Mouse (Mus musculus) large intestine, adult 2 months (tissue): ENCODE results near the gene Gnpat. TPM values are rescaled to one million over a fixed set of nuclear protein-coding genes. Genes with fewer than 3 reads are reported as not detected.

Source experiments
- DNase-seq: peaks from one replicate; pipeline ENCODE4 v3.0.0-alpha.2; 2012; ENCODE audit warnings: low read depth, low spot score
- WGBS: fragments of 180-500 bp; shearing (Covaris S2); methylation state at CpG from one replicate; pipeline ENCODE4 v1.1.7; 2018; 5-methylcytosine and 5-hydroxymethylcytosine counted together
- polyA plus RNA-seq: library from polyadenylated mRNA; depleted of rRNA; stranded (reverse); fragments of >200 nt; gene quantifications from 2 replicates; pipeline ENCODE4 v1.2.3, GENCODE M21; 2012; rRNA removed

Gene Gnpat
- polyA plus RNA-seq, 1 experiment, result 37.8 TPM

GRCm38 (mm10) chr8:124930086-124930485, 67.3 kb downstream of the Gnpat start:
- DNase-seq, result no peak
- 82% methylated on average over 13 of the region's 13 CpGs for WGBS

DNA sequence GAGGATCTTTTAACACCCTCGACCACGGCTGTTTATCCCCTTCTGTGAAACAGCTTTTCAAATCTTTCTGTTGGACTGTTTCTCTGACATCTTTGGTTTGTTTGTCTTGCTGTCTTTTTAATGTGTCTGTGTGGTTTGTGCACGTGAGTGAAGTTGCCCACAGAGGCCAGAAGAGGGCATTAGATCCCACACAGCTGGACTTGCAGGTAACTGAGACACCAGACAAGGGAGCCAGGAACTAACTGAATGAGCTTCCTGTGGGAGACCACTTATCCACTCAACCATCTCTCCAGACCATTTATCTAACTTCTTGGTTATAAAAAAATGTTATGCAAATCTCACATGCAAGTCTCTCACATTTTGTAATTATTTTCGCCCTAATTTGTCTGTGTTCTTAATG, 67.8 kb downstream of the Gnpat start:
- no peak for DNase-seq
- WGBS, result 89% methylated on average over 4 of the region's 4 CpGs

GRCm38 (mm10) chr8:124932435-124932834, 69.6 kb downstream of the Gnpat start:
- DNase-seq, result no peak
- WGBS, result 51% methylated on average over 3 of the region's 3 CpGs

DNA sequence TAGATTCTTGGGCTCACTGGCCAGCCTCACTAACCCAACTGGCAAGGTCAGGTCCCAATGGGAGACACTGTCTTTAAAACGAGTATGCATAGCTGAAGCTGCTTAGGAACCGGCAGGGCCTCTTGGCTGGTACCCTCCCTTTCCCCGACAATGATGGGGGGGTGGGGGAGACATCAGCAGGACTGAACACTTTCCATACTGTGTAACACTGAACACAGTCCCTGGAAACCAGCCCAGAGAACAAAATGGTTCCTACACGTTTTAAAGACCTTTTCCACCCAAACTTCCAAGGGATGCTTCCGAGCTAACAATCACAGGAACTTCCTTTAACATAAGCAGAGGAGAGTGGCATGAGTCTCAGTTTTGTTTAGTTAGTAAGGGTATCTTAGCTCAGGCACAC, 72.3 kb downstream of the Gnpat start:
- 82% methylated on average over 5 of the region's 5 CpGs for WGBS
- DNase-seq, result no peak

DNA sequence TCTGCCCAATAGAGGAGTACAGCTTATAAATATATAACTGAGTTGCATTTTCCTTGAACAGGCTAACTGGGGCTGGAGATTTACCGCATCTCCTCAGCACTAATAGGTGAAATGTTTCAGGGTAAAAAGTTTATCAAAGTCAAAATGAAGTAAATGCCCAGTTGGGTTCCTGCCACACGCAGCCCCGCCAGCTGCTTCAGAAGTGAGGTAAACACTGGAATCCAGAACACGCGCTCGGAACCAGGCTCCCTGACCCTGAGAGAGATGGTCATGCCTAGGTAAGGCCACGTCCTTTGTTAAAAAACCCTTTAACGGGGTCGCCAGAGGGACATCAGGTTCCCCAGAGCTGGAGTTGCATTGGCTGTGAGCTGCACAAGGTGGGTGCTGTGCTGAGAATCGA, 73.9 kb downstream of the Gnpat start:
- no peak for DNase-seq
- WGBS, result 92% methylated on average over 10 of the region's 10 CpGs

- WGBS, result 90% methylated on average over 4 of the region's 4 CpGs
- no peak for DNase-seq
Observed at GRCm38 (mm10) chr8:124937293-124937692, 74.5 kb downstream of the Gnpat start.

Other genes starting within 250 kb of the Gnpat start
- gene 2310022B05Rik, start 199.7 kb upstream of the Gnpat start, polyA plus RNA-seq, result 23.0 and 25.1 TPM in 2 replicates
- gene Ttc13, start 141.1 kb upstream of the Gnpat start, polyA plus RNA-seq, result 13.6 and 20.4 TPM in 2 replicates
- 9.1 and 9.8 TPM in 2 replicates for gene Arv1, start 140.9 kb upstream of the Gnpat start, polyA plus RNA-seq
- 0.91 and 1.5 TPM in 2 replicates for gene Fam89a, start 111.2 kb upstream of the Gnpat start, polyA plus RNA-seq
- 0.06 and 0.10 TPM in 2 replicates for gene Trim67, start 69.9 kb upstream of the Gnpat start, polyA plus RNA-seq
- 8.6 and 9.2 TPM in 2 replicates for gene 2810004N23Rik, start 87 bp downstream of the Gnpat start, polyA plus RNA-seq
- 6.2 and 8.4 TPM in 2 replicates for gene Exoc8, start 34.7 kb downstream of the Gnpat start, polyA plus RNA-seq
- gene Sprtn, start 34.9 kb downstream of the Gnpat start, polyA plus RNA-seq, result 7.7 and 11.1 TPM in 2 replicates
- gene Egln1, start 86.3 kb downstream of the Gnpat start, polyA plus RNA-seq, result 14.4 and 19.2 TPM in 2 replicates
- 26.1 and 30.1 TPM in 2 replicates for gene Tsnax, start 150.0 kb downstream of the Gnpat start, polyA plus RNA-seq
- gene Disc1, start 191.2 kb downstream of the Gnpat start, polyA plus RNA-seq, result 0.21 and 0.60 TPM in 2 replicates